ENCODE assay signal across 8 mouse cellular contexts in genomic region chr7:104315369-104316080, GRCm38 (mm10). TPM values are rescaled to one million over a fixed set of nuclear protein-coding genes. Genes with fewer than 3 reads are reported as not detected.
DNase-seq lines count a peak whose midpoint lies in the region; ATAC-seq and TF ChIP-seq lines count a peak whose summit lies in the region.
"Not testable (repeated sequence)": the region's sequence is repeated elsewhere in the genome, so short reads cannot be mapped to it uniquely, and the experiment has no call there.

Gene Trim12a (minus strand): TSS chr7:104315466.

- DNase-seq in CH12.LX (ENCODE audit: extremely low read depth); gastrocnemius, adult 2 months; liver, embryonic 14.5 days (ENCODE audit: low read depth in 3 of 3, low spot score in 3 of 3); spleen, adult 2 months (ENCODE audit: low read depth in 1 of 2, low spot score in 2 of 2): not testable (repeated sequence)

- H3K4me2 ChIP-seq in CH12.LX (ENCODE audit: insufficient read depth, low read depth, poor library complexity, severe bottlenecking): peak within 1 kb of the TSS; percentile 67; the same call in 1 of the 2 replicates
- peak within 1 kb of the TSS; percentile 55 for H3K4me2 ChIP-seq in embryonic facial prominence, embryonic 13.5 days
- H3K4me2 ChIP-seq in hindbrain, embryonic 12.5 days (replicated peaks): peak within 1 kb of the TSS; percentile 39
- H3K4me2 ChIP-seq in kidney, embryonic 15.5 days: peak within 1 kb of the TSS; percentile 56
- peak within 1 kb of the TSS; percentile 68 for H3K4me2 ChIP-seq in liver, embryonic 14.5 days (ENCODE audit: low read depth)
- H3K4me2 ChIP-seq in midbrain, embryonic 12.5 days (replicated peaks): peak within 1 kb of the TSS; percentile 35

- not testable (repeated sequence) for H3K9me3 ChIP-seq in CH12.LX (replicated peaks; ENCODE audit: low read length); embryonic facial prominence, embryonic 13.5 days; hindbrain, embryonic 12.5 days (replicated peaks); kidney, embryonic 15.5 days (replicated peaks); liver, embryonic 14.5 days (ENCODE audit: control insufficient read depth, low read length); midbrain, embryonic 12.5 days

- TF ChIP-seq CTCF in CH12.LX (conservative IDR thresholded peaks at IDR 0.05 in 1 of 2, IDR thresholded peaks at IDR 0.05 in 1 of 2; ENCODE audit: low read depth in 2 of 2, low read length in 2 of 2); gastrocnemius, adult 2 months (IDR thresholded peaks at IDR 0.05); liver, embryonic 14.5 days (IDR thresholded peaks at IDR 0.05; ENCODE audit: low read depth); spleen, adult 2 months (IDR thresholded peaks at IDR 0.05; ENCODE audit: extremely low read depth, insufficient read depth, insufficient read length, insufficient replicate concordance): not testable (repeated sequence)

- ATAC-seq in embryonic facial prominence, embryonic 13.5 days (ENCODE audit: insufficient number of reproducible peaks, insufficient read depth, low FRiP score, low TSS enrichment, low read depth): 0 out of 2 replicates have a peak, but pooled peaks have one; percentile 64
- ATAC-seq in hindbrain, embryonic 12.5 days (ENCODE audit: low FRiP score): not testable (repeated sequence)
- peak; percentile 95 for ATAC-seq in kidney, embryonic 15.5 days (replicated peaks; ENCODE audit: low FRiP score)
- peak; percentile 95 for ATAC-seq in liver, embryonic 14.5 days (ENCODE audit: insufficient read depth)
- ATAC-seq in midbrain, embryonic 12.5 days (ENCODE audit: low FRiP score, low read depth): peak; percentile 62; the same call in 1 of the 2 replicates

- not testable (repeated sequence) for H3K27me3 ChIP-seq in CH12.LX (replicated peaks); embryonic facial prominence, embryonic 13.5 days; hindbrain, embryonic 12.5 days; kidney, embryonic 15.5 days; liver, embryonic 14.5 days (ENCODE audit: control insufficient read depth, insufficient read depth, low read length); midbrain, embryonic 12.5 days; spleen, adult 2 months (ENCODE audit: control insufficient read depth, insufficient read depth, low read length)

- dilution Hi-C loops in CH12.LX (cut with MboI; ENCODE audit: extremely low pct_ligation_motif_present, extremely low pct_unique_long_range_greater_than_20kb, low sequenced_read_pairs): not testable (repeated sequence)

- TF ChIP-seq RAD21 in CH12.LX (IDR thresholded peaks at IDR 0.05; ENCODE audit: low read depth, low read length): not testable (repeated sequence)

- 27% methylated on average over 4 of the region's 4 CpGs for WGBS in embryonic facial prominence, embryonic 13.5 days
- WGBS in hindbrain, embryonic 12.5 days: 32% methylated on average over 4 of the region's 4 CpGs
- 20% methylated on average over 4 of the region's 4 CpGs for WGBS in kidney, embryonic 15.5 days
- WGBS in liver, embryonic 14.5 days (ENCODE audit: insufficient replicate concordance): 10% methylated on average over 4 of the region's 4 CpGs
- 29% methylated on average over 4 of the region's 4 CpGs for WGBS in midbrain, embryonic 12.5 days
- 13% methylated on average over 4 of the region's 4 CpGs for WGBS in spleen, adult 2 months

- peak within 1 kb of the TSS; percentile 85 for H3K9ac ChIP-seq in CH12.LX (ENCODE audit: insufficient read depth, low read depth)
- H3K9ac ChIP-seq in embryonic facial prominence, embryonic 13.5 days: peak within 1 kb of the TSS; percentile 65
- H3K9ac ChIP-seq in hindbrain, embryonic 12.5 days; midbrain, embryonic 12.5 days (replicated peaks): not testable (repeated sequence)
- H3K9ac ChIP-seq in kidney, embryonic 15.5 days: peak within 1 kb of the TSS; percentile 35
- peak within 1 kb of the TSS; percentile 62 for H3K9ac ChIP-seq in liver, embryonic 14.5 days (replicated peaks)

- not testable (repeated sequence) for H3K4me1 ChIP-seq in CH12.LX (ENCODE audit: control insufficient read depth in 1 of 2, insufficient read depth in 2 of 2); embryonic facial prominence, embryonic 13.5 days; hindbrain, embryonic 12.5 days; kidney, embryonic 15.5 days; liver, embryonic 14.5 days (replicated peaks; ENCODE audit: control insufficient read depth in 2 of 2, insufficient read depth in 2 of 2, low read length in 1 of 2); midbrain, embryonic 12.5 days; spleen, adult 2 months (ENCODE audit: control insufficient read depth, insufficient read depth, insufficient read length)

- intact Hi-C loops in gastrocnemius, adult 2 months (cut with DNase I): not testable (repeated sequence)

- in situ Hi-C loops in CH12.LX (cut with MboI; ENCODE audit: low pct_ligation_motif_present, low pct_unique_long_range_greater_than_20kb, low sequenced_read_pairs): not testable (repeated sequence)

- TF ChIP-seq POLR2A in CH12.LX (IDR thresholded peaks at IDR 0.05; ENCODE audit: low read depth, low read length): 0 out of 2 replicates have a peak, but pooled peaks have one; percentile 20
- TF ChIP-seq POLR2A in spleen, adult 2 months (IDR thresholded peaks at IDR 0.05; ENCODE audit: low read depth, low read length): not testable (repeated sequence)

- not testable (repeated sequence) for H3K36me3 ChIP-seq in CH12.LX (replicated peaks in 1 of 2; ENCODE audit: control insufficient read depth in 1 of 2, insufficient read depth in 1 of 2, low read length in 1 of 2); embryonic facial prominence, embryonic 13.5 days; hindbrain, embryonic 12.5 days; kidney, embryonic 15.5 days; liver, embryonic 14.5 days (replicated peaks; ENCODE audit: control insufficient read depth, insufficient read depth, low read depth); midbrain, embryonic 12.5 days; spleen, adult 2 months (ENCODE audit: control insufficient read depth, insufficient read depth, low read length)

- H3K79me2 ChIP-seq in CH12.LX (replicated peaks; ENCODE audit: control insufficient read depth, extremely low read depth, insufficient read depth, poor library complexity, severe bottlenecking): not testable (repeated sequence)

- peak within 1 kb of the TSS; percentile 52 to 85 (median 68) for H3K4me3 ChIP-seq in CH12.LX (replicated peaks in 1 of 3; ENCODE audit: low read depth in 2 of 3, low read length in 2 of 3, poor library complexity in 1 of 3)
- peak within 1 kb of the TSS; percentile 44 for H3K4me3 ChIP-seq in embryonic facial prominence, embryonic 13.5 days
- peak within 1 kb of the TSS; percentile 75 for H3K4me3 ChIP-seq in gastrocnemius, adult 2 months
- H3K4me3 ChIP-seq in hindbrain, embryonic 12.5 days: peak within 1 kb of the TSS; percentile 19
- peak within 1 kb of the TSS; percentile 43 for H3K4me3 ChIP-seq in kidney, embryonic 15.5 days (replicated peaks)
- peak within 1 kb of the TSS; percentile 58 to 63 for H3K4me3 ChIP-seq in liver, embryonic 14.5 days (ENCODE audit: insufficient read depth in 1 of 2, low read depth in 2 of 2, low read length in 2 of 2)
- peak within 1 kb of the TSS; percentile 13 for H3K4me3 ChIP-seq in midbrain, embryonic 12.5 days
- peak within 1 kb of the TSS; percentile 56 for H3K4me3 ChIP-seq in spleen, adult 2 months (ENCODE audit: extremely low read depth, insufficient read depth, insufficient read length)

- TF ChIP-seq EP300 in CH12.LX (IDR thresholded peaks at IDR 0.05; ENCODE audit: low read length); liver, embryonic 14.5 days (IDR thresholded peaks at IDR 0.05; ENCODE audit: low read depth): not testable (repeated sequence)

- peak within 1 kb of the TSS; percentile 78 for H3K27ac ChIP-seq in CH12.LX (ENCODE audit: insufficient read depth, low read depth)
- not testable (repeated sequence) for H3K27ac ChIP-seq in embryonic facial prominence, embryonic 13.5 days; hindbrain, embryonic 12.5 days; midbrain, embryonic 12.5 days (replicated peaks)
- H3K27ac ChIP-seq in gastrocnemius, adult 2 months: peak within 1 kb of the TSS; percentile 79
- H3K27ac ChIP-seq in kidney, embryonic 15.5 days: peak within 1 kb of the TSS; percentile 42
- H3K27ac ChIP-seq in liver, embryonic 14.5 days: peak within 1 kb of the TSS; percentile 27; the same call in 1 of the 2 replicates
- peak within 1 kb of the TSS; percentile 91 for H3K27ac ChIP-seq in spleen, adult 2 months (ENCODE audit: insufficient read depth, low read length)

TF ChIP-seq in CH12.LX, 34 proteins besides CTCF, POLR2A, EP300 and RAD21:
- TF ChIP-seq MAFK (IDR thresholded peaks at IDR 0.05; ENCODE audit: insufficient replicate concordance, low read length): 0 out of 2 replicates have a peak, but pooled peaks have one; percentile 5

RNA-seq across cellular contexts. Expression of gene Trim12a, which starts in this region (rescaled TPM):
- 11.3 and 14.6 TPM in 2 replicates for total RNA-seq in CH12.LX (2012; rRNA removed)
- 18.3 and 20.5 TPM in 2 replicates for total RNA-seq in CH12.LX (2014; rRNA removed)
- 33.4 and 36.6 TPM in 2 replicates for polyA plus RNA-seq in CH12.LX (2012; ENCODE audit: insufficient read length, low read depth)
- polyA plus RNA-seq in embryonic facial prominence, embryonic 13.5 days (2015; fragmentation: Nextera tagmentation; extraction: Ambion mirVana): 7.1 and 7.2 TPM in 2 replicates
- 1 to 10 TPM; 2.2 to 3.4 TPM for total RNA-seq in gastrocnemius, adult 2 months (2021)
- 3.4 and 4.2 TPM in 2 replicates for polyA plus RNA-seq in hindbrain, embryonic 12.5 days (2016; fragmentation: Nextera tagmentation; extraction: Ambion mirVana)
- 7.1 and 7.5 TPM in 2 replicates for polyA plus RNA-seq in kidney, embryonic 15.5 days (2015; fragmentation: Nextera tagmentation; extraction: Ambion mirVana)
- 2.0 and 2.4 TPM in 2 replicates for polyA plus RNA-seq in liver, embryonic 14.5 days (2012; rRNA removed)
- 2.3 and 2.8 TPM in 2 replicates for polyA plus RNA-seq in liver, embryonic 14.5 days (2014; fragmentation: Nextera tagmentation; extraction: Ambion mirVana)
- polyA plus RNA-seq in midbrain, embryonic 12.5 days (2016; fragmentation: Nextera tagmentation; extraction: Ambion mirVana): 2.7 and 2.8 TPM in 2 replicates
- polyA plus RNA-seq in spleen, adult 2 months (2012; rRNA removed): 6.2 and 7.5 TPM in 2 replicates

Comparison
In these comparisons a context has a peak if more than half of its experiments do, and no peak if none do; other contexts are left out.
1. H3K4me3 ChIP-seq: peak in every context shown above with its lines; median percentile 75 in gastrocnemius, adult 2 months; 68 in CH12.LX; 60 in liver, embryonic 14.5 days; 56 in spleen, adult 2 months; 44 in embryonic facial prominence, embryonic 13.5 days; 43 in kidney, embryonic 15.5 days; 19 in hindbrain, embryonic 12.5 days; 13 in midbrain, embryonic 12.5 days.